Mouse (Mus musculus): ENCODE results near the gene Adh5.
"Not testable (repeated sequence)": the region's sequence is repeated elsewhere in the genome, so short reads cannot be mapped to it uniquely, and the experiment has no call there.

The Adh5 gene

DNA sequence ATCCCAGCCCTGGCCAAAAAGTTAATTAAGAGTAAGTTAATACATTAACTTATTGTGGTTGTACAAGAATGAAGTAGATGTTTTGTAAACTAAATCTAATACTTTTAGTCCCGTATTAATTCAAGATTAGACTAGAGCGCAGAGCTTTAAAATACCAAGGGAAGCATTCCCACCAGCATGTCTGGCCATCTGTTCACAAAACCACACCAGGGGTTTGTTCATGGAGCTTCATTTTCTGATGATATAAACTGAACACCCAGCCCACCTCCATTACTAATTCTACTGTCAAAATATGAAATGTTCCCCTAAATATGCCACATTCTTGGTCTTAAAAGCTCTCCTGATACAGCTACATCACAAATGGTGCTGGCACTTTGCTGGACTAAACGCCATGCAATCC is 15.5 kb downstream of the Adh5 start:
- no peak for DNase-seq (ENCODE audit: low spot score in 2 of 2)

DNA sequence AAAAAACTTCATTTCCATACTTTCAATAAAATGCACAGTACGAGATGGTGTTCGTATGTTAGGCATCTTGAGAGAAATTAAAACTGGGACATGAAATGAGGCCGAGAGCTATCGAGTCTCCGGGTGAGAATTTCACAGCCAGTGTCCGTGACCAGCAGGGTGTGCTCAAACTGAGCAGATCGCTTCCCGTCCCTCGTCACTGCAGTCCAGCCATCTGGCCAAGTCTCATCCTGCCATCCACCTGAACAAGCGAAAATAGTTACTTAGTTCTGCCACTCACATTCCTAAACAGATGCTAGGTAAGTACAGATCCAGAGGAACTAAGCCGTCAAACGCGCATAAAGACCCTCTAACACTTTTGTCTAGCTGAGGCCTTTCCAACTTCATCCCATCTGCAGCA is 17.4 kb downstream of the Adh5 start:
- DNase-seq (ENCODE audit: low spot score in 2 of 2) = no peak

DNA sequence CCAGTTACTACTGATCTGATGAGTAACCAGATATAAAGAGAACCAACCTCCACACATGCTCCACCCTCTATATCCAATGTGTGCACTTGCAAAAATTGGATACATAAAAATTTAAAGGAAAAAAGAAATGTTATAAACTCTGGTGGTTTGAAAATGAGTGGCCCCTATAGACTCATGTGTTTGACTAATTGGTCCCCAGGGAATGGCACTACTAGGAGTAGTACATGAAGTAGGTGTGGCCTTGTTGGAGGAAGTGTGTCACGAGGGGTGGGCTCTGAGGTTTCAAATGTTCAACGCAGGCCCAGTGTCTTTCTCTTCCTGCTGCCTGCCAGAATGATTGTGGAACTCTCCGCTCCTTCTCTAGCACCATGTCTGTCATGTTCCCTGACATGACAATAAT is 18.9 kb downstream of the Adh5 start:
- DNase-seq (ENCODE audit: low spot score in 2 of 2) = no peak

GRCm38 (mm10) chr3:138463137-138463536 is 20.2 kb downstream of the Adh5 start:
- no peak for DNase-seq (ENCODE audit: low spot score in 2 of 2)

GRCm38 (mm10) chr3:138463807-138464206 is 20.9 kb downstream of the Adh5 start:
- no peak for DNase-seq (ENCODE audit: low spot score in 2 of 2)

DNA sequence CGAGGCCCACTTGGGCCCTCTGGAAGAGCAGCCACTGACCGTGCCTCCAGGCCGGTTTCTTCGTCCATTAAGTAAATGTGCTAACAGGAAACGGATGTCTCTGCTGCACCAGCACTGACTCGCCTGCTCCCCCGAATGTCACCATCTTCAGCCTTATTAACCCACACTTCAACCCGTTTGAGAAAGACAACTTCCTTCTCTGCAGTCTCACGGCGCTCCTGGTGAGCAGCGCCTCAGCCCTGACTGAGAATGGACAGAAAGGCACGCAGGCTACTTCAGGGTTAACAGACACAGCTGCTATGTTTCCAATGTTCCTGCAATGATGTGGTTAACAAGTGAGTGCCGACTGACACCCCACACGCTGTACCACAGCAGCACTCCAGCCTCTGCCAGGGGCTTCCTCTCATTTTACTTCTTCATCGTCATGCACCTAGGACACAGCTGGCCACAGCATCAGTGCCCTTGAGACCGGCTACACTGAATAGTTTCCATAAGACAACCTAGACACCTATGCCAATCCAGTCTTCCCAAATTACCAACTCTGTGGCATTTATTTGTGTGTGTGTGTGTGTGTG is 21.8 kb downstream of the Adh5 start:
- no peak for DNase-seq (ENCODE audit: low spot score in 2 of 2)

DNA sequence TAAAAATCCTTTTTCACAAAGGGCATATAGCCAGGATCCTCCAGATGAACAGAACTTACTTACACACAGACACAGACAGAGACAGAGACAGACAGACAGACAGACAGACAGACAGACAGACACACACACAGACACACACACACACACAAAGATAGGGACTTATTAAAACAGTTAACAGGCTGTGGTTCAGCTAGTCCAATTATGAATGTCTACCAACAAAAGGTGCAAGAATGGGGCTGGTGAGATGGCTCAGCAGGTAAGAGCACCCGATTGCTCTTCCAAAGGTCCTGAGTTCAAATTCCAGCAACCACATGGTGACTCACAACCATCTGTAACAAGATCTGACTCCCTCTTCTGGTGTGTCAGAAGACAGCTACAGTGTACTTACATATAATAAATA is 23.8 kb downstream of the Adh5 start:
- DNase-seq (ENCODE audit: low spot score in 2 of 2) = not testable (repeated sequence)

DNA sequence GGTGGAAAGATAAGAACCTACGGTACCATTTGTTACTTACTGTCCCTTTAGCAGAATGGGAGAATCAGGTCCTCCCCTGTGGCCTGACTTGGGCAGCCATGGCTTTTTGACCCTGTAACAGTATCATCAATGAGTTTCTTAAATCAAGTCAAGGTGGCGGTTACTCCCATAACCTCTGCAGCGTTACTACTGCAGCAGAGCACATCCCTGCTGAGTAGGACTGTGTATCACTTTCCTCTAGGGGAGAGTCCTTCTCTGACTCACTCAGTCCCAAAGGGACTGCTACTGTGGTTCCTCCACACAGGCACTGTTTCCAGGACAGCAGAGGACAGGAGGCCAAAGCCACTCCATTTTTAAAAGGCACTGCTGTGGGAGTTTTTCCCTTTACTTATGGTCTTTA is 28.2 kb downstream of the Adh5 start:
- no peak for DNase-seq (ENCODE audit: low spot score in 2 of 2)

DNA sequence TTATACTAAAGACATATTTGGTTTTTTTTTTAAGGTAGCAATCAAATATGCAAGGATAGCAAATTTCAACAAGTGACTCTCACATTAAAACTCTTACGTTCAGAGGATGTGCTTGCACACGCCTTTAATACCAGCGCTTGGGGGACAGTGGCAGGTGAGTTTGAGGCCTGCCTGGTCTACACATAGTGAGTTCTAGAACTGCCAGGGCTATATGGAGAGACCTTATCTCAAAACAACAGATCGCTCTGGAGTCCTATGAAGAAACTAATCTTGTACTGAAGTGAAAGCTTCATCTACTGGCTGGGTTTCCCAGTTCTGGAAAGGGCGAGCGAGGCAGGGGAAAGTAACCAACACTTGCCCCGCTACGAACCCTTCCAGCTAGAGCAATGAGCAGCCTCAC is 36.6 kb downstream of the Adh5 start:
- no peak for DNase-seq (ENCODE audit: low spot score in 2 of 2)

- no peak for DNase-seq (ENCODE audit: low spot score in 2 of 2)
Measured at GRCm38 (mm10) chr3:138481526-138482284, 38.8 kb downstream of the Adh5 start.

DNA sequence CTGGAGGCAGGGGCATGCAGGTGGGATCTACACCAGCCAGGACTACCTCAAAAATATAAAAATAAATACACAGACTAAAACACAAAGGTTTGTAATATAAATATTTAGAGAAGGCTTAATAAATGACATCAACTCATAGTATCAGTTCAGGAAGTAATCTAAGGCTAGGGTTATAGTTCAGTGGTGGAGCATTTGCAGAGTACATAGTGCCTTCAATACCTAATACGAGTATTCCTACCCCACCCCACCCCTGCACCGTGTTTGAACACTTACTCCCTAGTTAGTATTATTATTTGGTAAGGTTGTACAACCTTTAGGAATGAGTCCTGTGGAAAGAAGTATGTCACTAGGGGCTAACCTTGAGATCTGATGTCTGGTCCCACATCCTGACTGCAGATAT is 40.3 kb downstream of the Adh5 start:
- DNase-seq (ENCODE audit: low spot score in 2 of 2) = no peak

DNA sequence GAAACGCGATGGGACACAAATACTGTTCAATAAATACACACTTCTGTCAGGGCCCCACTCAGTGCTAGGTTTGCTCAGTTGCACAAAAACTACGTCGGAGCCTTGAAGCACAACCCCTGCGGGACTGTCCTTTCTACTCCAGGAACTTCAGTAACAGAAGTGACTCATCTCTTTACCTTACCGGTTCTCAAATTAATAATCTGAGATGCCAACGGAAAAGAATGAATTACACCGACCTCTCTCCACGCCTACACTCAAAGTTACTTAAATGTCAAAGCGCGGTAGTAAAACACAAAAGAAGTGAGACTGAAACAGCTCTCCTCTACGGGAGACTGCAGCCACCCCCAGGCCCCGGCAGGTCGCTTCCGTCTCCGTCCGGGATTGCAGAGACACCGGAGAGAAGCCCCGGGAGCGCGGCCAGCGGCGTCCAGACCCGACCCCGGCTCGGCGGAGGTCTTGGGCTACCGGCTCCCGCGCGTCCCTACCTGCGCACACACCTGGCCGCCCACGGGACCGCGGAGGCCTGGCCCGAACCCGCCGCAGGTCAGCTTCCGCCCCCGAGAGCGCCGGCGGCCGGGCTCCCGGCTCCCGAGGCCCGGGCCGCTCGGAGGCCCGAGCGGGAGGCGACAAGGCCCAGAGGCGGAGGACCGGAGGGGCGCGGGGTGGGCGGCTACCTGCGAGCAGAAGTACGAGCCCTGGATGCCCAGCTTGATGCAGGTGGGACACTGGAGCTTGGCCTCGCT is 45.9 kb downstream of the Adh5 start:
- DNase-seq (ENCODE audit: low spot score in 2 of 2) = peak in 1 of 2 experiments; percentile 9

DNA sequence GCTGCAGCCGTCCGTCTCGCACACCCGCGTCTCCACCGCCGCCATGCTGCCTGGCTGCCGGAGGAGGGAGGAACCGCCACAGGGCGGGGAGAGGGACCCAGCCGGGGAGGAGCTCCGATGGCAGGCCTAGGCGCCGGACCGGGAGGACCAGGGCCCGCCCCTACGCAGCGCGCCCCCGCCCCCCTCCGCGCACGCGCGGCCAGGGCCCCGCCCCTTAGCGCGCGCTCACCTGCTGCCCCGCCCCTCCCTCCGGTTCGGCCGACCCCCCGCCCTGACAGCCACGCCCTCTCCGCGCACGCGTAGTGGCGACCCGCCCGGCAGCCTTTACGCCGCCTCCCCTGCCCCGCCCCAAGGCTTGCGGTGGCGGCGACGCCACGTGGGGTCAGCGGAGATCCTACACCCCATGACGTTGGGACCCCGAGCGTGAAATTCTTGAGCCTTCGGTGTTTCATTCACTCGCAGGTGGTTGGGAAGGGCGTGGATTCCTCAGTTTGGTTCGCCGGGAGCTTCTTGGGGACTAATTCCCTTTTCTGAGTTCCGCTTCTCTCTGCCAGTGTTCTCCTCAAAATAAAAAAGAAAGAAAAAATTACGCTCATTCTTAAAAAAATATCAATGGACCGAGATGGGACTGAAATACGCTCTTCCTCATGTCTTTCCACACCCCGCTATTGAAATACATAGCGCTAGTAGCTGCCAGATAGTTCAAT is 46.6 kb downstream of the Adh5 start, which contains the start of gene Metap1:
Gene Metap1, minus strand, starts transcription at position 189 of the 707 bp plus-strand sequence.
- DNase-seq (ENCODE audit: low spot score in 2 of 2) = peak; percentile 82 to 88

- no peak for DNase-seq (ENCODE audit: low spot score in 2 of 2)
Measured at GRCm38 (mm10) chr3:138490034-138490337, 47.1 kb downstream of the Adh5 start.

DNA sequence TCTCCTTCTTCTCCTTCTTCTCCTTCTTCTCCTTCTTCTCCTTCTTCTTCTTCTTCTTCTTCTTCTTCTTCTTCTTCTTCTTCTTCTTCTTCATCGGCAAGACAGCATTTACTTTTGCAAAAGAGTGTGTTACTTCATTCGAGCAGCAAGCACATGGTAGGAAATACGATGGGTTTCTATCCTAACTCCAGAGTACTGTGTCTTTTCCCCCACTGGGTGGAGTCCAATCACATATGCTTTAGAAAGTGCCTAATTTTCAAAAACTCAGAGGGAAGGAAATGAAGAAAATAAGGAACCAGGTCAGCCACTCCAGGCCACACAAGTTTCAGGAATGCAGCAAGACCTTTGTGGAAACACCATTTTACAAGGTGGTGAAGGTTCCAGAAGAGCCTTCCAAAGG is 50.8 kb downstream of the Adh5 start:
- no peak for DNase-seq (ENCODE audit: low spot score in 2 of 2)

GRCm38 (mm10) chr3:138494565-138494964 is 51.7 kb downstream of the Adh5 start:
- no peak for DNase-seq (ENCODE audit: low spot score in 2 of 2)

DNA sequence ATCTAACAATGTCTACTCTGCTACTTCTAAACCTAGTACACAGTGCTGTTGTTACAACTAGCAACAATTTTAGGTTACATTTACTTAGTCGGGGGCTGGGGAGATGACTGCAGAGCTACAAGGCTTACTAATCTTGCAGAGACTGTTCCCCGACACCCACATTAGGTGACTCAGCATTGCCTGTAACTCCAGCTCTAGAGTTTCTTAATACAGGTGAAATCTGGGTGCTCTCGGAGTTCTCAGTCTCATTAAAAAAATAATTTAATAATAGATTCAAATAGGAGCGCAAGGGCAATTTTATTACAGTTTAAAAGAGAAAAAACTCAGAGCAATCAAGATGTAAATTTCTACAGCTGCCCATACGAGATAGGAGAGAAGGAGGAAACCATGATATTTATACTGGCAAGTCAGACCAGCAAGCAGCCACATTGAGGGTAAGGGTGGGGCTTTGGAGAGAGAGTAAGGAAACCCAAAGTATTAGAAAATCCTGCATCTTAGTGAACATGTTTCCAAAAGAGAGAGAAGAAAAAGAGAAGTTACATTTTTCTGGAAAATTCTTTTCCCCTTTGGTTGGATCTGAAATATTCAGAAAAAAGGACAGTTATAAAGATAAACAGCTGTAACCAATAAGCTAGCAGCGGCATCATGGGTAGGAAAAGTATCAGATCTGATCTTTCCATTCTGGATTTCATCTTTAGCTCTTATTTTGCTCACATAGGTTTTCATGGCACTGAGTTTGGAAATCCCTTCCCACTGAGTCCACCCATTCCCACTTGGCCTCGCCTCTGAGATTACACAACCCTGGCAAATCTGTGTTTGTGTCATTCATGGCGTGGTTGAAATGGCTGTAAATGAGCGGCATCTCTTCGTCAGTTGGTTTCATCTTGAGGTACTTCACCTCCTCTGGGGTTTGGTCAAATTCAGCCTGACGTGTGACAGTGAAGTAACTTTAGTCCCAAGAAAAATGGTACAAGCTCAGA is 52.6 kb downstream of the Adh5 start:
- DNase-seq (ENCODE audit: low spot score in 2 of 2) = no peak

- no peak for DNase-seq (ENCODE audit: low spot score in 2 of 2)
Measured at GRCm38 (mm10) chr3:138498731-138499130, 55.8 kb downstream of the Adh5 start.

DNA sequence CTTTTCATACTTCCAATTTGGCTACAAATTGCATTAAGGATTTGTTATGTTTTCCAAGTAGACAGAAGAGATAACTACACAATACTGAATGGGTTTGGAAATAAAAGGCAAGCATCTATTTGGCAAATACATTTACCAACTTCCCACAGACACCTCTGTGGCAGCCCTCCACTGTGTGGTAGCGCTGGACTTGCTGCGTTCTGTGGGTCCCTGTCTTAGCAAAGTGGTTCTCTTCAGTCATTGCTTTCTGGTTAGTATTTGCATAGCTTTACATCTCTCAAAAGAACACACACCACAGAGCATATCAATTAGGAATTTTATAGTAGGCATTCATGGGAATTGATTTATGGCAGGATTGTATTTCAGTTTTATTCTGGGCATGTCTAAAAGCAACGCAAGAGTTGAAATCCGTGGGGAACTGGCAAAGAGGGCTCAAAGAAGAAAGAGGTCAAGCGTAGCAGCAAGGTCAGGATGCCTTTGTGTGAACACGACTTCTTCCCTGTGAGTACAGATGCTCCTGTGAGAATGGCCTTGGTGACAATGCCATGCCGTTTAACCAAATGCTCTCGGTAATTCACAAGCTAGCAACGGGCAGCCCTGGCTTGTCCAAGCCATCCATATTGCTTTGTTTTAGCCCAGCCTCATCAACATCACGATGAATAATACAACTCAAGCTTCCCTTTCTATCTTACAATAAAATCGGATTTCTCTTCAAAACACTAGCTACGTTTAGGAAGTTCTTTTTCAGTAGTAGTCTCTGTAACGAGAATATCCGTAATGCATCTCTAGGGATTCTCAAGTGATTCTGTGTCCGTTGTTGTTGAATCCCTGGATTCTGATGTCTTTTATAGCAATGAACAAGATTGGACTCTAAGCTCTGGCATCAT is 57.2 kb downstream of the Adh5 start:
- DNase-seq (ENCODE audit: low spot score in 2 of 2) = no peak

DNA sequence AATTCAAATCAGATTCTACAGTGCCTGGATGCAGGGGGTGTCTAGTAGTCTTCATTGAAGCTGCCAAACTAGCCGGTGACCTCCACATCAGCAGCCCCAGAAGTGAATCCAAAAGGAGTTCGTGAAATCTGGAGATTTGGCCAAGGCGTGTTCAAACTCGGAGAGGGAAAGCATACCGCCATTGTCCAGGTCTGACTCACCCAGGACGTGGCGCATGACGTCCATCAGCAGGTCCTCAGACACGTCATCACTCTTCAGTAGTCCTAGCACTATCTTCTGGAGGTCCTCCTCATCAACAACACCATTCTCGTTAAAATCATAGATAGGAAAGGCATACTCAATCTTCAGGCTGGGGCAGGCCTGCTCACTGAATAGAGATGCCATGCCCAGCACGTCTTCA is 60.9 kb downstream of the Adh5 start:
- no peak for DNase-seq (ENCODE audit: low spot score in 2 of 2)

All from frontal cortex, postnatal 25 days (tissue).